Mouse (Mus musculus): ENCODE measurements at regions not wholly inside any gene's neighbourhood (a gene's known extent, or its start where the extent isn't known, plus 50 kb on each side); places are given as distances from the start of the nearest gene placed in this dataset.
A peak's percentile ranks its signal among the peaks of the same experiment; 100 is the strongest.
"Not testable (repeated sequence)": the region's sequence is repeated elsewhere in the genome, so short reads cannot be mapped to it uniquely, and the experiment has no call there.

DNA sequence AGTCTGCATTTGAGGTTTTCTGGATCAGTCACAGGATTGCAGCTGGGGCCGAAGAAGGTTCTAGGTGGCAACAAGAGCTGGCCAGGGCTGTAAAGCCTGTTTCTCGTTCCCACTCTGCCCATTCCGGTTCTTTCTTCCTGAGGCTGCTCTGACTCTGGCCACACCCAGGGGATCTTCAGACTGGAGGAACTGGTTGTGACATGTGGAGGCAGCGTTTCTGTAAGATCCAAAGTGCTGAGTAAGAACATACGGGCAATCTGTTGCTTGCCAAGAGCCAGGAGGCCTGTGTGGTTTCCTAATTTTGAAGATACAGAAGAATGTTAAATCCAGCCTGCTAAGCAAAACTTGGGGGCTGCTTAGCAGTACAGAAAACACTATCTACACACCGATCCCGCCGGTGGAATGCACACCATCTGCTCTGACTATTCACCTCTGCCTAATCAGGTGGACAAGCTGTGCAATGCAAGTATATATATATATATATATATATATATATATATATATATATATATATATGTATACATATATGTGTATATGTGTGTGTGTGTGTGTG is 99.3 kb upstream of the Bmp2k start:
- TF ChIP-seq CTCF (IDR thresholded peaks at IDR 0.05) (no peak), POLR2A (IDR thresholded peaks at IDR 0.05; ENCODE audit: insufficient read depth, low read depth, low read length) (no peak), EP300 (IDR thresholded peaks at IDR 0.05; ENCODE audit: insufficient read depth, low read depth, low read length) (no peak)
- Histone ChIP-seq H3K4me1 (ENCODE audit: control insufficient read depth, insufficient read depth, low read length) (no peaks in the 10 kb centered on the region), H3K9ac (ENCODE audit: low read depth, low read length) (no peak overlapping the region), H3K79me2 (replicated peaks; ENCODE audit: control insufficient read depth, insufficient read depth, low read length) (no peaks in the 10 kb centered on the region), H3K4me3 (no peak overlapping the region), H3K27me3 (ENCODE audit: control insufficient read depth, insufficient read depth, low read length) (no peaks in the 10 kb centered on the region), H3K36me3 (ENCODE audit: control insufficient read depth, insufficient read depth, low read length) (no peaks in the 10 kb centered on the region), H3K27ac (no peak overlapping the region)
- WGBS = 45% methylated on average over 8 of the region's 8 CpGs
- DNase-seq = peak in 1 of 2 experiments; percentile 50
- intact Hi-C loops (cut with DNase I) = no loop called here

DNA sequence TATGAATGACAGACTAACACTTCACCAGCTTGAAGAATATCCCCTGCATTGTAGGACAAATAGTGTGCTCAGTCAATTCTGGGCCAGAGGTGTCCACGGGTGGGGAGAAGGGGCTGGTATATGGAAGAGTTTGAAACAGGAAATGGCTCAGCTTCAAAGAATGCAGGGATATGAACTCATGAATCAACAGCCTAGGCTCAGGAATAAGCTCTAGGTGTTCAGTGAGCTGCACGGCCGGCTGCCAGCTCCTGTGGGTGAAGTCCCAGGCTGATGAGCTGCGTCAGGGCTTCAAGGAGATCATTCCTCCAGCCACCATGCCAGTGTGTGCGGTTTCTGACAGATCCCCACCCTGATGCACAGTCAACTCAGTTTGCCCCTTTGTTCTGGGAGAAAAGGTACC is 98.8 kb upstream of the Bmp2k start:
- DNase-seq = no peak
- WGBS = 57% methylated on average over 5 of the region's 5 CpGs

DNA sequence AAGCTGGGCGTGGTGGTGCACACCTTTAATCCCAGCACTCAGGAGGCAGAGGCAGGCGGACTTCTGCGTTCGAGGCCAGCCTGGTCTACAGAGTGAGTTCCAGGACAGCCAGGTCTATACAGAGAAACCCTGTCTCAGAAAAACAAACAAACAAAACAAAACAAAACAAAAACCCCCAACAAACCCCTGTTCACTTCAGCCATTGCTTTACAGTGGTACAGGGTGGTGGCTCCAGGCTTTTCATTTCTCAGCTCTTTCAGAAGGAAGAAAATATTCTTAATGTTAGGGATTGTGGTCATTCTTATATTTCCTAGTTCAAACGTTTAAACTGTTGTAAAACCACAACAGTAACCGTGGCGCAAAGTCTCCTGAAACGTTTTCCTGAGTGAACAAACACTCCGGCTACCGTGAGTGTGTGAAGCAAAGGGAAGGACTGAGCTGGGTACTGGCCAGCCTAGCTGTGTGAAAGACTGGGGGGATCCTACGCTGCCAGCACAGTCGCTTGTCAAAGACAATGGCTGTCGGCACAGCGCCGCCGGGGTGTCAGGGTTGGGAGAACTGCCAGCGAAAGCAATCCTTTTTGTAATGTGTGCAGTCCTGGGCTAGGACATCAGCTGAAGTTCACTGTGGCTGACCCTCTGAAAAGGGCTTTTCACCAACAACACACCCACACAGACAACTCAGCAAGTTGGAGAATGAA is 91.8 kb upstream of the Bmp2k start:
- no peak overlapping the region for H3K9ac ChIP-seq (ENCODE audit: low read depth, low read length)

More for the DNA sequence above, 98.8 kb upstream of the Bmp2k start:
- Histone ChIP-seq H3K27me3 (ENCODE audit: control insufficient read depth, insufficient read depth, low read length) (no peaks in the 10 kb centered on the region), H3K79me2 (replicated peaks; ENCODE audit: control insufficient read depth, insufficient read depth, low read length) (no peaks in the 10 kb centered on the region), H3K9ac (ENCODE audit: low read depth, low read length) (no peak overlapping the region), H3K4me1 (ENCODE audit: control insufficient read depth, insufficient read depth, low read length) (no peaks in the 10 kb centered on the region), H3K36me3 (ENCODE audit: control insufficient read depth, insufficient read depth, low read length) (no peaks in the 10 kb centered on the region), H3K4me3 (no peak overlapping the region), H3K27ac (no peak overlapping the region)
- intact Hi-C loops (cut with DNase I) = no loop called here
- TF ChIP-seq EP300 (IDR thresholded peaks at IDR 0.05; ENCODE audit: insufficient read depth, low read depth, low read length) = no peak
- no peak for TF ChIP-seq CTCF (IDR thresholded peaks at IDR 0.05)
- no peak for TF ChIP-seq POLR2A (IDR thresholded peaks at IDR 0.05; ENCODE audit: insufficient read depth, low read depth, low read length)

DNA sequence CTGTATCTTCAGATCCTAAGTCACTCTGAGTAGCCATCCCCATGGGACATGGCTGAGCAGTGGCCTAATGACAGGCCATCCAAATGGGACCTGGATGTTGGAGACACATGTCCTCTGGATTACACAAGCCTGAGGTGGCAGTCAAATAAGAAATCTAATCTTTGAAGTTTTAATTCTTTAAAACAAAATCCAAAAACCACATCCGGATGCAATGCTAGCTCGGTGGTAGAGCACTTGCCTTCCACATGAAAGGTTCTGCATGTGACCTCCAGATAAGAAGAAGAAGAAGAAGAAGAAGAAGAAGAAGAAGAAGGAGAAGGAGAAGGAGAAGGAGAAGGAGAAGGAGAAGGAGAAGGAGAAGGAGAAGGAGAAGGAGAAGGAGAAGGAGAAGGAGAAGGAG is 89.1 kb upstream of the Bmp2k start:
- H3K79me2 ChIP-seq (replicated peaks; ENCODE audit: control insufficient read depth, insufficient read depth, low read length); H3K27ac ChIP-seq; H3K36me3 ChIP-seq (ENCODE audit: control insufficient read depth, insufficient read depth, low read length); H3K27me3 ChIP-seq (ENCODE audit: control insufficient read depth, insufficient read depth, low read length); H3K4me1 ChIP-seq (ENCODE audit: control insufficient read depth, insufficient read depth, low read length); DNase-seq; H3K9ac ChIP-seq (ENCODE audit: low read depth, low read length); H3K4me3 ChIP-seq: not testable (repeated sequence)
- 82% methylated on average over 2 of the region's 2 CpGs for WGBS
- intact Hi-C loops (cut with DNase I) = loop anchor here (5.0 kb wide), 1 partner anchor 116 kb away; the partner anchor contains the start of gene Anxa3

More for the DNA sequence above, 91.8 kb upstream of the Bmp2k start:
- H3K36me3 ChIP-seq (ENCODE audit: control insufficient read depth, insufficient read depth, low read length) = no peaks in the 10 kb centered on the region
- peak overlapping the region; percentile 14; the same call in 1 of the 2 replicates for H3K4me3 ChIP-seq
- intact Hi-C loops (cut with DNase I) = loop anchor here (5.0 kb wide), 1 partner anchor 113 kb away; the partner anchor contains the start of gene Anxa3
- TF ChIP-seq POLR2A (IDR thresholded peaks at IDR 0.05; ENCODE audit: insufficient read depth, low read depth, low read length) (no peak), CTCF (IDR thresholded peaks at IDR 0.05) (no peak), EP300 (IDR thresholded peaks at IDR 0.05; ENCODE audit: insufficient read depth, low read depth, low read length) (no peak)
- peak; percentile 30 to 56 for DNase-seq
- H3K79me2 ChIP-seq (replicated peaks; ENCODE audit: control insufficient read depth, insufficient read depth, low read length) = no peaks in the 10 kb centered on the region
- WGBS = 26% methylated on average over 17 of the region's 17 CpGs
- H3K27me3 ChIP-seq (ENCODE audit: control insufficient read depth, insufficient read depth, low read length) = no peaks in the 10 kb centered on the region
- no peak overlapping the region; the same call in 1 of the 2 replicates for H3K27ac ChIP-seq
- H3K4me1 ChIP-seq (ENCODE audit: control insufficient read depth, insufficient read depth, low read length) = peaks cover 3% of the 10 kb centered on the region

DNA sequence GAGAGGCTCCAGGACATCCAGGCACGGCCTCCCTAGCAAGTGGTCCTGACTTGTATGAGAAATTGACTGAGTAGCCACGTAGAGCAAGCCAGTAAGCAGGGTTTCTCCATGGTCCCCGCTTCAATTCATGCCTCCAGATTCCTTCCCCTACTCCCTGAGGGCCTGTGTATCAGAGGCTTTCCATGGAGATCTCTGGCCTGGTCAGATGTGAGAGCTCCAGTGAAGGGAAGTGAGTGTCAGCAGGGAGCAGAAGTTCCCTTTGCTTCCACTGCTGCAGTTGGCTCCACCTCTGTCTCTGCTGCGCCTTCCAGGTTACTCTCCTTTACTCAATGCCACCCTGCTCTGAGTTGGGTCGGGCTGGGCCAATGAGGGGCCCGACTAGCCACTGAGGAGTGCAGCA is 88.3 kb upstream of the Bmp2k start:
- Histone ChIP-seq H3K4me3 (no peak overlapping the region), H3K4me1 (ENCODE audit: control insufficient read depth, insufficient read depth, low read length) (peaks cover 7% of the 10 kb centered on the region), H3K27ac (no peak overlapping the region), H3K36me3 (ENCODE audit: control insufficient read depth, insufficient read depth, low read length) (no peaks in the 10 kb centered on the region; the same call in 1 of the 2 replicates), H3K9ac (ENCODE audit: low read depth, low read length) (no peak overlapping the region), H3K27me3 (ENCODE audit: control insufficient read depth, insufficient read depth, low read length) (no peaks in the 10 kb centered on the region), H3K79me2 (replicated peaks; ENCODE audit: control insufficient read depth, insufficient read depth, low read length) (no peaks in the 10 kb centered on the region)
- intact Hi-C loops (cut with DNase I) = loop anchor here (5.0 kb wide), 1 partner anchor 117 kb away; the partner anchor contains the start of gene Anxa3
- TF ChIP-seq EP300 (IDR thresholded peaks at IDR 0.05; ENCODE audit: insufficient read depth, low read depth, low read length) (no peak), CTCF (IDR thresholded peaks at IDR 0.05) (no peak), POLR2A (IDR thresholded peaks at IDR 0.05; ENCODE audit: insufficient read depth, low read depth, low read length) (no peak)
- DNase-seq = peak in 1 of 2 experiments; percentile 22
- WGBS = 73% methylated on average over 6 of the region's 6 CpGs
